Mouse (Mus musculus): ENCODE measurements at regions not wholly inside any gene's neighbourhood (a gene's known extent, or its start where the extent isn't known, plus 50 kb on each side); places are given as distances from the start of the nearest gene placed in this dataset.

- no peak for DNase-seq (ENCODE audit: low read depth, low spot score)
These were observed 115.4 kb upstream of the Sorcs3 start for GRCm38 (mm10) chr19:48090393-48090792.

DNA sequence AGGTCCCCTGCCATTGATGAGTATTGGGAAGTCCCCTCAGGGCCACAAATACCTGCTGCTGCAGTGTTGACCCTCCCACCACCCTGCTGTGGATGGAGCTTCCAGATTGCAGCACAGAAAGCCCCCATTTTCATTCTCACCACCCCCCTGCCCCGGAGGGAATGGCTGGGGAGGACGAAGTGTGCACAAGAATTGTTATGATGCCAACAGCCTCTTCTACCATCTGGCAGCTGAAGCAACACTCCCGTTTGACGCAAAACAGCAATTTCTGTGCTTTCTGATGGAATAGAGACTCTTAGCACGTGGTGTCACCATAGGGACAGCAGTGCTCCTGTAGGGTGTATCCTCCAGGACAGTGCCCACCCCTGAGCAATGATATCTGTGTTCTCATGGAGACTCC is 108.5 kb upstream of the Sorcs3 start:
- DNase-seq (ENCODE audit: low read depth, low spot score), result no peak

GRCm38 (mm10) chr19:48097942-48098596 is 107.8 kb upstream of the Sorcs3 start:
- no peak for DNase-seq (ENCODE audit: low read depth, low spot score)

DNA sequence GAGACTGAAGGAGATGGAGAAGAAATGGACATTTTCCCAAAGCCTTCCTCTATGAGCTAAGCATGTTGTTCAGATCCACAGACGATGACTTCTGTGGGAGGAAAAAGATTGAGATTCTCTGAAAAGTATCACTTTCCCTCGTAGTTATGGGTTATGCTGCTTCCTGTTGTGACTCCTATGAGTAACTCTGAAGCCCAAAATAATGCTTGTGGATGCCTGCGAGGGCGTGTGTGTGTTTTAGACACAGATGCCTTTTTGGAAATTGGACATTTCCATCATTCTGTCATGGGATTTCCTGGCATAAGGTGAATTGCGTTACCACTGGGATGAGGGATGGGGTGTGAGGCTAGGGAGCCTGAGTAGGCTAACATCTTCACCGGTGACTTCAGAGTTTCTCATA is 104.8 kb upstream of the Sorcs3 start:
- no peak for DNase-seq (ENCODE audit: low read depth, low spot score)

DNA sequence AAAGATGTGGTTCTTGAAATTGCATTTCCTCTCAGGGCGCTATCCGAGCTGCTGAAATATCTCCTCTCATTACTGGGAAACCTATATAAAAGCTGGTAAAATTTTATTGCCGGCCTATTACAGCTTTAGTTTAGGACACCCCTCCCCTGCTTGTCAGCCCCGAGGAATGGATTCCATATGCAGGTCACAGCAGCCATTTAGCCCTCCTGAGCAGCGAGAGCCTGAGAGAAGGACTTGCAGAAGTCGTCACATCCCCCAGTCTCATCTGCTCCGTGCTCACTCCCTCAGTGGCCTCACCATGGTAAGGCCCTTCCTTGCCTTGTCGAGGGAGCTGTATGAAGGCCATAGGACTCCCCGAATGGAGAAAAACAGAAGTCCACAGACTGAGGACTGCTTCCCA is 90.7 kb upstream of the Sorcs3 start:
- DNase-seq (ENCODE audit: low read depth, low spot score), result no peak

GRCm38 (mm10) chr19:48115728-48116127 is 90.1 kb upstream of the Sorcs3 start:
- DNase-seq (ENCODE audit: low read depth, low spot score), result no peak

GRCm38 (mm10) chr19:48116689-48117088 is 89.1 kb upstream of the Sorcs3 start:
- no peak for DNase-seq (ENCODE audit: low read depth, low spot score)

DNA sequence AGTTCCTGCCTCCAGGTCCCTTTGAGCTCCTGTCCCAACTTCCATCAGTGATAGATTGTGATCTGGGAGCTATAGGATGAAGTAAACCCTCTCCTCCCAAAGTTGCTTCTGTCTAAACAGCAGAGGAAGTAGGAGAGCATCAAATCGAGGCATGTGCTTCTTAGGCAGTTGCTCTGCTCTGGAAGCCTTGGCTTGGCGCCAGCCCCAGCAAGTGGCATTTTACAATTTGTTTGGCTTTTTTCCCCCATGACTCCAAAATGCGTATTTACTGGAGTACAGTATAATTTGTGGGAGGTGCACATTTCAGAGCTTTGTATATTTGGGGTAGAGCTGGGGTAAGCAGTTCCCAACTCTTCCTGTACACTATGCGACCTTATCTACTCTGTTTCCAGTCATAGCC is 88.2 kb upstream of the Sorcs3 start:
- DNase-seq (ENCODE audit: low read depth, low spot score), result no peak

DNA sequence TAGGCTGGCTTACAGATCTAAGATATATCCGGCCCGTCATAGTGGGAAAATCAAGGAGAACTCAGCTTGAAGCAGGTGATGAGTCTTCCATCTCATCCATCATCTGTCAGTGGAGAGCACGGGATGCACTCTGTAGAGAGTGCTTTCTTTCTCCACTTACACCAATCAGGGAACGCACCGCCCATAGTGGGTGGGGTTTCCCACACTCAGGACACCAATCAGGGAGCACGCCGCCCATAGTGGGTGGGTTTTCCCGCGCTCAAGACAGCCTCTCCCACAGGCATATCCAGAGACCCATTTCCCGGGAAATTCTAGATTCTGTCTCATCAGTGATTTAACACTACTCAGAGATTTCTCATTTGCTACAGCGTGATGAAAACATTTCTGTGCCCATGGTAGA is 83.5 kb upstream of the Sorcs3 start:
- no peak for DNase-seq (ENCODE audit: low read depth, low spot score)

DNA sequence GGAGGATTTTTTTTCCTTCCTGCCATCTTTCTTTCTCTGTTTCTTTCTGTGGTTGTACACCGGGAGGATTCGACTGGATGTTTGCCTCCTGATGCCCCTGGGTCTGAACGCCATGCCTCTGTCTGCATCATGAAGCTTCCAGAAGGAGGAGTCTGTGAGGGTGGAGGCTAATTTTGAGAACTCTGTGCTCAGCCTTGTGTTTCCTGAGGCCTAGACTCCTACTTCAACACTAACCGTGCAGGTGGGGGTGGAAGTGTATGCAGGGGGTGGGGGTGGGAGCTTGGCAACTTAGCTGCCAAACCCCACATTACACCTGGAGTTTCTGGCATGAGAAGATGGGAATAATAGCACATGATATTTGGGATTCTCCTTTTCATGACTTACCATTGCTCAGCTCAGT is 82.0 kb upstream of the Sorcs3 start:
- DNase-seq (ENCODE audit: low read depth, low spot score), result no peak

DNA sequence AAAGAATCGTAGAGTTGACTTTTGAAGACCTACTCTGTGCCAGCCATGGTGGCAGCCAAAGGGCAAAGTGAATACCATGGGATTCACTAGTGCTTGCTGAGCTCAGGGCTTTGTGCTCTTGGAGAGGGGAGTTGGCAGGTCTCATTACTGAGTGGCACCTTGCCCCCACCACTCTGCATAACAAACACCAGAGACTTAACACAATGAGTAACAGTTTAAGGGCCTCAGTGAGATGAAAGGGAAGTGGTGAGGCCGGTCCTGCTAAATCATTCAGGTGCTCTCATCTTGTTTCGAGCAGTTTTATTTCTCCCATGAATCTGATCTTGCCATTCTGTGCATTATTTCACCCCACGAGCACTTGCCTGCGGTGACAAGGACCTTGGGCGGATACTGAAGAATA is 80.1 kb upstream of the Sorcs3 start:
- no peak for DNase-seq (ENCODE audit: low read depth, low spot score)

DNA sequence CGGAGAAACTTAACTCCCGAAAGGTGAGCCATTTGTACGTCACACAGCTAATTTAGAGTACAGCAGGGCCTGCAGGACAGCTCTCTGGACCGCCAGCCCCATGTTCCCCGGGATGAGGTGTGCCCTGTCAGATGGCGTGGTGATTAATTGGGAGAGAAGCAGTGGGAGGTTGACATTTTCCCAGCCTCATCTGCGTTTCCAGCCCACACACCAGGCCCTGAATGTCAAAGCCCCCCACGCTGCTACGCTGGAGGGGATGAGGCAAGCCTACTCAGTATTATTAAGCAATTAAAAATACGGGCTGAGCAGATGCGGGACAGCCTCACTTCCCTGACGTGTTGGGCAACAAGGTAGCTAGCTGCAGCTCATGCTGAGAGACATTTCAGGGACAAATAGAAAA is 77.7 kb upstream of the Sorcs3 start:
- DNase-seq (ENCODE audit: low read depth, low spot score), result no peak

GRCm38 (mm10) chr19:48136231-48136630 is 69.6 kb upstream of the Sorcs3 start:
- no peak for DNase-seq (ENCODE audit: low read depth, low spot score)

DNA sequence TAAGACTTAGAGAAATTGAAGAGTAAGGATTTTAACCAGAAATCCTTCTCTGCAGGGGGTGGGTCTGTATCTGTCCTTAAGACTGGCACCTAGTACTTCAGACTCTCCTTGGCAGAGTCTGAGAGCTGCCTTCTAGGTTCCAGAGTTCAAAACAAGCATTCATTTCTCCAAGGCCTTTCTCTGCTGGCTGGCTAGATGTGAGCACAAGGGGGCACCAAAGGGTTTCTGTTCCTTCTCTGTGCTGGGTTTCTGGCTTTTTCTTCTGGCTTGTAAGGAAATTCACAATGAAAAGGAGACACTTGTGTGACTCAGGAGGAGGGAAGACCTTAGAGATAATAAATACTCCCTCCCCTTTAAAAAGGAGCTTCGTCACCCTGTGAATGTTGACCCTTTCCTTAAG is 61.7 kb upstream of the Sorcs3 start:
- DNase-seq (ENCODE audit: low read depth, low spot score), result peak; percentile 25

Measured in retina, postnatal 7 days (tissue).